15 mouse cellular contexts compared by ENCODE assay signal in genomic region chr9:22875231-22875630, GRCm38 (mm10).
DNase-seq lines count a peak whose midpoint lies in the region; ATAC-seq lines count a peak whose summit lies in the region.
"Had no signal": no experiment of that assay in that cellular context is flagged by ENCODE, and none has a peak within 500 bp of the region (broad histone marks: within the 10 kb centered on the region; RNA-seq: fewer than 3 reads in every experiment).

No protein-coding gene starts in this region.

- no peaks in the 10 kb centered on the region for H3K27me3 ChIP-seq in limb, embryonic 11.5 days (ENCODE audit: control insufficient read depth, insufficient read depth, low read length)
- no peaks in the 10 kb centered on the region for H3K27me3 ChIP-seq in limb, embryonic 10.5 days (ENCODE audit: low read depth, poor library complexity, severe bottlenecking)
- H3K27me3 ChIP-seq in embryonic facial prominence, embryonic 14.5 days (replicated peaks; ENCODE audit: control insufficient read depth, insufficient read depth, low read length) = no peaks in the 10 kb centered on the region
- H3K27me3 ChIP-seq in limb, embryonic 13.5 days = no peaks in the 10 kb centered on the region
- H3K27me3 ChIP-seq in kidney, embryonic 14.5 days (ENCODE audit: control insufficient read depth, insufficient read depth, low read length) = no peaks in the 10 kb centered on the region
- H3K27me3 ChIP-seq: heart, embryonic 12.5 days; lung, embryonic 15.5 days; Patski had no signal

- 58% methylated on average over 1 of the region's 1 CpGs for WGBS in limb, embryonic 11.5 days
- 84% methylated on average over 1 of the region's 1 CpGs for WGBS in limb, embryonic 10.5 days
- WGBS in embryonic facial prominence, embryonic 14.5 days = 68% methylated on average over 1 of the region's 1 CpGs
- 12% methylated on average over 1 of the region's 1 CpGs for WGBS in limb, embryonic 13.5 days
- 66% methylated on average over 1 of the region's 1 CpGs for WGBS in kidney, embryonic 14.5 days

- H3K9me3 ChIP-seq in limb, embryonic 11.5 days (ENCODE audit: control insufficient read depth, low read length) = no peaks in the 10 kb centered on the region
- no peaks in the 10 kb centered on the region for H3K9me3 ChIP-seq in limb, embryonic 10.5 days (replicated peaks)
- no peaks in the 10 kb centered on the region for H3K9me3 ChIP-seq in embryonic facial prominence, embryonic 14.5 days (ENCODE audit: control insufficient read depth, low read length)
- H3K9me3 ChIP-seq in limb, embryonic 13.5 days = no peaks in the 10 kb centered on the region
- no peaks in the 10 kb centered on the region for H3K9me3 ChIP-seq in kidney, embryonic 14.5 days (ENCODE audit: control insufficient read depth, low read length)
- H3K9me3 ChIP-seq: heart, embryonic 12.5 days; lung, embryonic 15.5 days had no signal

- H3K4me1 ChIP-seq in limb, embryonic 11.5 days (ENCODE audit: control insufficient read depth, insufficient read depth, low read length) = peaks cover 10% of the 10 kb centered on the region
- peaks cover 8% of the 10 kb centered on the region for H3K4me1 ChIP-seq in limb, embryonic 10.5 days
- H3K4me1 ChIP-seq in embryonic facial prominence, embryonic 14.5 days (ENCODE audit: control insufficient read depth, insufficient read depth, low read length) = 0 out of 2 replicates have a peak, but pooled peaks cover 4% of the 10 kb centered on the region
- peaks cover 31% of the 10 kb centered on the region for H3K4me1 ChIP-seq in limb, embryonic 13.5 days
- H3K4me1 ChIP-seq in kidney, embryonic 14.5 days (ENCODE audit: control insufficient read depth, insufficient read depth, low read length) = no peaks in the 10 kb centered on the region
- H3K4me1 ChIP-seq: heart, embryonic 12.5 days had no signal

- ATAC-seq in limb, embryonic 11.5 days (ENCODE audit: insufficient number of reproducible peaks, low FRiP score, low TSS enrichment, low read depth) = peak; percentile 73
- peak; percentile 22; the same call in 1 of the 2 replicates for ATAC-seq in embryonic facial prominence, embryonic 14.5 days (ENCODE audit: low read depth)
- ATAC-seq in limb, embryonic 13.5 days (ENCODE audit: low FRiP score, low read depth) = peak; percentile 66
- no peak for ATAC-seq in kidney, embryonic 14.5 days (ENCODE audit: low FRiP score, low TSS enrichment)
- ATAC-seq: CD4-positive, CD25-positive, alpha-beta regulatory T cell, adult 4 months; Patski had no signal

- no peak overlapping the region for H3K9ac ChIP-seq in limb, embryonic 11.5 days (ENCODE audit: low read length)
- no peak overlapping the region for H3K9ac ChIP-seq in embryonic facial prominence, embryonic 14.5 days (ENCODE audit: low read depth, low read length)
- H3K9ac ChIP-seq in limb, embryonic 13.5 days = no peak overlapping the region
- H3K9ac ChIP-seq in kidney, embryonic 14.5 days (ENCODE audit: low read depth, low read length) = no peak overlapping the region
- H3K9ac ChIP-seq: heart, embryonic 12.5 days; lung, embryonic 15.5 days had no signal

- H3K4me2 ChIP-seq in limb, embryonic 11.5 days (ENCODE audit: low read depth, severe bottlenecking) = no peak overlapping the region
- H3K4me2 ChIP-seq in embryonic facial prominence, embryonic 14.5 days (ENCODE audit: low read depth, low read length) = no peak overlapping the region
- no peak overlapping the region for H3K4me2 ChIP-seq in limb, embryonic 13.5 days (replicated peaks)
- H3K4me2 ChIP-seq in kidney, embryonic 14.5 days (replicated peaks; ENCODE audit: low read depth, low read length) = no peak overlapping the region
- H3K4me2 ChIP-seq: heart, embryonic 12.5 days; lung, embryonic 15.5 days had no signal

- DNase-seq in limb, embryonic 11.5 days (ENCODE audit: low spot score) = peak; percentile 40
- DNase-seq in limb, embryonic 10.5 days (ENCODE audit: low spot score) = no peak
- DNase-seq in cerebellum, adult 11 months = peak; percentile 51
- DNase-seq in embryonic facial prominence, embryonic 14.5 days (ENCODE audit: low spot score) = peak; percentile 32
- DNase-seq in kidney, postnatal 10 days = no peak
- no peak for DNase-seq in thymus, postnatal 14 days
- DNase-seq: adrenal gland, adult 2 months; gastrocnemius, adult 2 months; kidney, postnatal 4 days had no signal

- H3K4me3 ChIP-seq in limb, embryonic 11.5 days (ENCODE audit: low read depth, low read length) = no peak overlapping the region
- H3K4me3 ChIP-seq in limb, embryonic 10.5 days = no peak overlapping the region
- no peak overlapping the region for H3K4me3 ChIP-seq in embryonic facial prominence, embryonic 14.5 days (ENCODE audit: low read depth, low read length)
- no peak overlapping the region for H3K4me3 ChIP-seq in limb, embryonic 13.5 days
- no peak overlapping the region for H3K4me3 ChIP-seq in kidney, embryonic 14.5 days (ENCODE audit: low read length)
- H3K4me3 ChIP-seq: gastrocnemius, adult 2 months; heart, embryonic 12.5 days; lung, embryonic 15.5 days had no signal

- H3K27ac ChIP-seq in limb, embryonic 11.5 days (replicated peaks; ENCODE audit: low read depth, low read length) = 0 out of 2 replicates have a peak overlapping the region, but pooled peaks have one; percentile 14
- H3K27ac ChIP-seq in limb, embryonic 10.5 days = no peak overlapping the region
- H3K27ac ChIP-seq in embryonic facial prominence, embryonic 14.5 days (replicated peaks; ENCODE audit: low read depth, low read length) = no peak overlapping the region
- H3K27ac ChIP-seq in limb, embryonic 13.5 days = no peak overlapping the region
- H3K27ac ChIP-seq in kidney, embryonic 14.5 days (ENCODE audit: low read depth, low read length) = no peak overlapping the region
- H3K27ac ChIP-seq: gastrocnemius, adult 2 months; lung, embryonic 15.5 days had no signal

- no peaks in the 10 kb centered on the region for H3K36me3 ChIP-seq in limb, embryonic 11.5 days (ENCODE audit: control insufficient read depth, insufficient read depth, low read length)
- H3K36me3 ChIP-seq in limb, embryonic 10.5 days = no peaks in the 10 kb centered on the region
- no peaks in the 10 kb centered on the region for H3K36me3 ChIP-seq in embryonic facial prominence, embryonic 14.5 days (ENCODE audit: control insufficient read depth, insufficient read depth, low read length)
- H3K36me3 ChIP-seq in limb, embryonic 13.5 days = no peaks in the 10 kb centered on the region
- no peaks in the 10 kb centered on the region for H3K36me3 ChIP-seq in kidney, embryonic 14.5 days (ENCODE audit: control insufficient read depth, insufficient read depth, low read length)
- H3K36me3 ChIP-seq: heart, embryonic 12.5 days; lung, embryonic 15.5 days had no signal

Comparison
In these comparisons a context has a peak if more than half of its experiments do, and no peak if none do; other contexts are left out.
1. DNase-seq: peak in limb, embryonic 11.5 days (single experiment), cerebellum, adult 11 months (single experiment) and embryonic facial prominence, embryonic 14.5 days (single experiment); none in limb, embryonic 10.5 days (single experiment), kidney, postnatal 10 days (single experiment) and thymus, postnatal 14 days (single experiment).